Mouse (Mus musculus): ENCODE measurements around the gene Tfeb. TPM values are rescaled to one million over a fixed set of nuclear protein-coding genes. Genes with fewer than 3 reads are reported as not detected.

Gene Tfeb
- polyA plus RNA-seq, 1 experiment from 2014 or later: 9.3 TPM

DNA sequence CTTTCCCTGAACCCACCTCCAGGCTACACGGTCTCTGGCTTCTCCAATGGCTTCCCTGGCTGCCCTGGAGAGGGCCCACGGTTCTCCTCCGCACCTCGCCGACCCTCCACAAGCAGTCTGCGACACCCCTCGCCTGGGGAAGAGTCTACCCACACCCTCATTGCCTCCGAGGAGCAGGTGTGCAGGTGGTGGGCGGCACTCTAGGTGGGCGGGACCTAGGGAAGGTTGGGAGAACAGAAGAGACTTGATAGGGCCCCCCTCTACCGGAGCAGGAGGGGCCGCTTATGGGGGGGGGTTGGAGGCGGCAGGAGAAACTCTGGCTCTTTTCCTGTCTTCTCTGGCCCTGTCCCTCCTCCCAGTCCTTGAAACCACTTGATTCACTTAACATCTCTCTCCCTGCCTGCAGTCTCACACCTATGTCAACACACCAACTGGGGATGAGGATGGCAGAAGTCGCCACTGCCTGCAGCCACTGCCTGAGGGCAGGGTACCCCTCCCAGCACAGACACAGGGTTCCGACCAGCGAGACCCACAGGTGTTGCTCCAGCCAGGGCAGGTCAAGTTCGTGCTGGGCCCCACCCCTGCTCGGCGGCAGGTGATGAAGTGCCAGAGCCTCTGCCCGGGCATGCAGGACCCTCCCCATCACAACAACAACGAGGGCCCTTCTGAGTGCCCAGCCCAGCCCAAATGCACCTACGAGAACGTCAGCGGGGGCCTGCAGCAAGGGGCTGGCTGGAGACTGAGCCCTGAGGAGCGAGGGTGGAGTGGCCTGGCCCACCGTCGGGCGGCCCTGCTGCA lies 34.1 kb upstream of the Tfeb start:
- Histone ChIP-seq H3K27ac (ENCODE audit: low read depth) (peak overlapping the region; percentile 80), H3K4me3 (ENCODE audit: low read depth, low read length) (peak overlapping the region; percentile 2; the same call in 1 of the 2 replicates), H3K36me3 (ENCODE audit: insufficient read depth) (peaks cover 21% of the 10 kb centered on the region; the same call in 1 of the 2 replicates), H3K9me3 (ENCODE audit: low read depth, low read length) (no peaks in the 10 kb centered on the region), H3K4me2 (peak overlapping the region; percentile 47), H3K27me3 (ENCODE audit: insufficient read depth, low read length) (no peaks in the 10 kb centered on the region), H3K4me1 (ENCODE audit: insufficient read depth) (no peaks in the 10 kb centered on the region; the same call in 1 of the 2 replicates), H3K9ac (no peak overlapping the region)
- 34% methylated on average over 28 of the region's 28 CpGs for WGBS
- DNase-seq: peak; percentile 42
- no peak for TF ChIP-seq CTCF (IDR thresholded peaks at IDR 0.05; ENCODE audit: low read depth)
- peak; percentile 69 for ATAC-seq (ENCODE audit: insufficient read depth)

DNA sequence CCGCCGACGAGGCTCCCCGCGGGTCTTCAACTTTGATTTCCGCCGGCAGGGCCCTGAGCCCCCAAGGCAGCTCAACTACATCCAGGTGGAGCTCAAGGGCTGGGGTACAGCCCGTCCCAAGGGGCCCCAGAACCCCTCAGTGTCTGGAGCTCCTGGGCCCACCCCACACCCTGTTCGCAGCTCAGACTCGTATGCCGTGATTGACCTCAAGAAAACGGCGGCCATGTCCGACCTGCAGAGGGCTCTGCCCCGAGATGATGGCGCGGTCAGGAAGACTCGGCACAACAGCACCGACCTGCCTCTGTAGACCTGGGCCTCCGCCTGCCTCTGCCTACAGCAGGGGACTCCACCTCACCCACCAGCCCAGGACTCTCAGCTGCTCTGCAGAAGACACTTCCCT lies 33.3 kb upstream of the Tfeb start:
- TF ChIP-seq CTCF (IDR thresholded peaks at IDR 0.05; ENCODE audit: low read depth): no peak
- DNase-seq (no peak), ATAC-seq (ENCODE audit: insufficient read depth) (no peak)
- Histone ChIP-seq H3K4me2 (peak overlapping the region; percentile 47), H3K27ac (ENCODE audit: low read depth) (peak overlapping the region; percentile 80), H3K27me3 (ENCODE audit: insufficient read depth, low read length) (no peaks in the 10 kb centered on the region), H3K4me3 (ENCODE audit: low read depth, low read length) (peak overlapping the region; percentile 2; the same call in 1 of the 2 replicates), H3K36me3 (ENCODE audit: insufficient read depth) (peaks cover 13% of the 10 kb centered on the region; the same call in 1 of the 2 replicates), H3K9ac (no peak overlapping the region), H3K9me3 (ENCODE audit: low read depth, low read length) (no peaks in the 10 kb centered on the region), H3K4me1 (ENCODE audit: insufficient read depth) (no peaks in the 10 kb centered on the region; the same call in 1 of the 2 replicates)
- WGBS: 28% methylated on average over 20 of the region's 20 CpGs

DNA sequence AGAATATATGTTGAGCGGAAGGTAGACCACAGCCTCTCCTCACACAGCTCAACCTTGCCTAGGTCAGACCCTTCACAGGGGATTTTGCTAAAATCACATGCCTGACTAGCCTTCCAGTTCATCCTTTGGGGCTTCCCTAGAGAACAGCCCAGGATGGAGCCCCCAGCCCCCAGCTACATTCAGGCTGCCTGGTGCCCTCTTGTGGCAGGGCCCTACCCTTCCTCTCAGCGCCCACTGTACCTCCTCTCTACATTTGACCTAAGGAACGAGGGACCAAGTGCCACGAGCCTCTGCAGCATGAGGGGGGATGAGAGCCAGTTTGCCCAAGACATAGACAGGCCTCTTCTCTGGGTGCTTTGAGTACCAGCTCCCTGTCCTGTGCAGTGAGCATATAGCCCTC lies 32.1 kb upstream of the Tfeb start:
- Histone ChIP-seq H3K9ac (no peak overlapping the region), H3K9me3 (ENCODE audit: low read depth, low read length) (no peaks in the 10 kb centered on the region), H3K4me3 (ENCODE audit: low read depth, low read length) (no peak overlapping the region), H3K27ac (ENCODE audit: low read depth) (no peak overlapping the region), H3K27me3 (ENCODE audit: insufficient read depth, low read length) (no peaks in the 10 kb centered on the region), H3K4me2 (no peak overlapping the region), H3K4me1 (ENCODE audit: insufficient read depth) (no peaks in the 10 kb centered on the region; the same call in 1 of the 2 replicates), H3K36me3 (ENCODE audit: insufficient read depth) (peaks cover 13% of the 10 kb centered on the region; the same call in 1 of the 2 replicates)
- no peak for ATAC-seq (ENCODE audit: insufficient read depth)
- TF ChIP-seq CTCF (IDR thresholded peaks at IDR 0.05; ENCODE audit: low read depth): no peak; the same call in 1 of the 2 replicates
- 73% methylated on average over 4 of the region's 4 CpGs for WGBS
- no peak for DNase-seq

DNA sequence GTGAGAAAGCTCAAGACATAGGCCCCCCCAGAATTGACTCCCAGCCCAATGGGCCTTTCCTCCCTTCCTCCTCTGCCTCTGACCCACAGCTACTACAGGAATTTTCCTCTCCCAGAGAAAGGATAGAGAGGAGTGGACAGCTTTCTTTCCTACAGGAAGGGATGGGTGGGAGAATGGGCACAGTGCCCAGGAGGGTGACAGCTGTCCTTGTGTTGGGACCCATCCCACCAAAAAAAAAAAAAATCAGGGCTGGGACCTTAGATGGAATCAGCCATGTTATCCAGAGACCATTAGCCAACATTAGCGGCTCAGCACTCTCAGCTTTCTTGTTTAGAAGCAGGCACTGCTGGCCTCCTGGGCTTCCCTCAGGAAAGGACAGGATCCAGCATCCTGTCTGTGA lies 30.6 kb upstream of the Tfeb start:
- no peak for TF ChIP-seq CTCF (IDR thresholded peaks at IDR 0.05; ENCODE audit: low read depth)
- Histone ChIP-seq H3K4me1 (ENCODE audit: insufficient read depth) (no peaks in the 10 kb centered on the region; the same call in 1 of the 2 replicates), H3K4me3 (ENCODE audit: low read depth, low read length) (no peak overlapping the region), H3K27me3 (ENCODE audit: insufficient read depth, low read length) (no peaks in the 10 kb centered on the region), H3K9ac (no peak overlapping the region), H3K27ac (ENCODE audit: low read depth) (no peak overlapping the region), H3K36me3 (ENCODE audit: insufficient read depth) (peaks cover 13% of the 10 kb centered on the region; the same call in 1 of the 2 replicates), H3K9me3 (ENCODE audit: low read depth, low read length) (no peaks in the 10 kb centered on the region), H3K4me2 (no peak overlapping the region)
- ATAC-seq (ENCODE audit: insufficient read depth) (no peak), DNase-seq (peak; percentile 31)
- 58% methylated on average over 1 of the region's 1 CpGs for WGBS

DNA sequence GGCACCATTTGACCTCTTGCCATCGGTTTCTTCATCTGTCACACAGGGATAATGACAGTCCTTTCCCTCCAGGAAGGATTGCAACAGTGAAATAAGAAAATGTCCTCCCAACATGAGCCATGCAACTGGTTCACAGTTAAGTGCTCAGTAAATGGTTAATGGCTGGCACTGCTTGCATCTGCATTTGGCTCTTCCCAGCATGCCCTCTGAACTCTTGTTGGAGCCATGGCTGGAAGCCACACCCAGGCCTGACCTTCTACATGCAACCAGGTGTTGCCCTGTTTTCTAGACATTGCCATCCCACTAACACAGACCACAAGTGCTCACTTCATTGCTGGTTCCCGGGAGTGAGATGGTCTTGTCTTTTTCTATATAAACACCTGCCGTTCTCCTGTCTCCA lies 28.9 kb upstream of the Tfeb start:
- Histone ChIP-seq H3K9me3 (ENCODE audit: low read depth, low read length) (no peaks in the 10 kb centered on the region), H3K4me1 (ENCODE audit: insufficient read depth) (no peaks in the 10 kb centered on the region), H3K27ac (ENCODE audit: low read depth) (no peak overlapping the region), H3K36me3 (ENCODE audit: insufficient read depth) (peaks cover 7% of the 10 kb centered on the region; the same call in 1 of the 2 replicates), H3K4me2 (no peak overlapping the region), H3K4me3 (ENCODE audit: low read depth, low read length) (no peak overlapping the region), H3K27me3 (ENCODE audit: insufficient read depth, low read length) (no peaks in the 10 kb centered on the region), H3K9ac (no peak overlapping the region)
- DNase-seq (no peak), ATAC-seq (ENCODE audit: insufficient read depth) (no peak)
- TF ChIP-seq CTCF (IDR thresholded peaks at IDR 0.05; ENCODE audit: low read depth): no peak
- WGBS: 58% methylated on average over 3 of the region's 3 CpGs

DNA sequence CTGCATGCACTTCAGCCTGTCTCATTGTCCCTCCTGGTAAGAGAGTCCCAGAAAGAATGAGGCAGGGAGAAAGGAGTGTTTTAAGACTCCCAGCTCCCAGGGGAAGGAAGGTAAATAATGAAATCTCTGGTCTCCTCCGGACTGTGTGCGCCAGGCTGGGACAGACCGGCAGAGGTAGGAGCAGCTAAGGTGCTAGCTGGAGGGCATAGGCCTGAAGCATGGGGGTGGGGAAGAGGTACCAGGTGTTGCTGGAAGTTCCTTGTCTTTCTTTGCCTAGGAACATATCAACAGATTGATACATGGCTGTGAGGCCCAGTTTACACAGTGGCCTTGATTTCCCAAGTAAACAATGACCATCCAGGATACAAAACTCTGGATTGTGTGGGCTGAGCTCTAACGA lies 27.9 kb upstream of the Tfeb start:
- Histone ChIP-seq H3K36me3 (ENCODE audit: insufficient read depth) (no peaks in the 10 kb centered on the region), H3K27ac (ENCODE audit: low read depth) (no peak overlapping the region), H3K4me3 (ENCODE audit: low read depth, low read length) (no peak overlapping the region), H3K9me3 (ENCODE audit: low read depth, low read length) (no peaks in the 10 kb centered on the region), H3K4me1 (ENCODE audit: insufficient read depth) (no peaks in the 10 kb centered on the region), H3K4me2 (no peak overlapping the region), H3K27me3 (ENCODE audit: insufficient read depth, low read length) (no peaks in the 10 kb centered on the region), H3K9ac (no peak overlapping the region)
- TF ChIP-seq CTCF (IDR thresholded peaks at IDR 0.05; ENCODE audit: low read depth): no peak
- WGBS: 47% methylated on average over 4 of the region's 4 CpGs
- ATAC-seq (ENCODE audit: insufficient read depth) (no peak), DNase-seq (no peak)

DNA sequence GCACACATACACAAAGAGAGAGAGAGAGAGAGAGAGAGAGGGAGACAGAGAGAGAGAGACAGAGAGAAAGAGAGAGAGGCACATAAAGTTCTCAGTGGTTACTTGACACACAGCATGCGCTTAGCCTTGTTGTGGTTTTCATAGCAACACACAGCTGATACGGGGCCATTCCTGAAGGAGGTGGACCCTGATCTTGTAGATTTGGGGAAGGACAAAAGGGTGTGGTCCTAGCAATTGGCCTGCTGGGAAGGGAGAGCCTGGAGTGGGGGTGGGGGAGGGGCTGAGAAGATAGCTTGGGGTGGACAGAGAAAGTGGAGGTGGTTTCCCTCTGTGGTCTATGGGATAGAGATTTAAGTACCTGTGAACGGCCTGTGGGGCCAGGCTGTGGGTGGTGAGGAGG lies 26.8 kb upstream of the Tfeb start:
- H3K9ac ChIP-seq: no peak overlapping the region
- H3K27me3 ChIP-seq (ENCODE audit: insufficient read depth, low read length): no peaks in the 10 kb centered on the region
- no peak overlapping the region for H3K4me2 ChIP-seq
- no peak for TF ChIP-seq CTCF (IDR thresholded peaks at IDR 0.05; ENCODE audit: low read depth)
- H3K27ac ChIP-seq (ENCODE audit: low read depth): no peak overlapping the region
- ATAC-seq (ENCODE audit: insufficient read depth) (no peak), DNase-seq (no peak)
- no peaks in the 10 kb centered on the region for H3K9me3 ChIP-seq (ENCODE audit: low read depth, low read length)
- no peak overlapping the region for H3K4me3 ChIP-seq (ENCODE audit: low read depth, low read length)
- no peaks in the 10 kb centered on the region for H3K4me1 ChIP-seq (ENCODE audit: insufficient read depth)
- no peaks in the 10 kb centered on the region for H3K36me3 ChIP-seq (ENCODE audit: insufficient read depth)
- WGBS: 66% methylated on average over 3 of the region's 3 CpGs
